In genomic region chr10:79974668-79975067, GRCm38 (mm10) we compare ENCODE assay signal across 28 mouse cellular contexts. TPM values are rescaled to one million over a fixed set of nuclear protein-coding genes. Genes with fewer than 3 reads are reported as not detected.
DNase-seq lines count a peak whose midpoint lies in the region; ATAC-seq and TF ChIP-seq lines count a peak whose summit lies in the region.
"Had no signal": no experiment of that assay in that cellular context is flagged by ENCODE, and none has a peak within 500 bp of the region (broad histone marks: within the 10 kb centered on the region; RNA-seq: fewer than 3 reads in every experiment).

No protein-coding gene starts in this region.

- 0 out of 2 replicates have a peak overlapping the region, but pooled peaks have one; percentile 4 for H3K4me3 ChIP-seq in forebrain, embryonic 10.5 days
- no peak overlapping the region for H3K4me3 ChIP-seq in forebrain, postnatal 0 days (ENCODE audit: low read depth, low read length)
- no peak overlapping the region for H3K4me3 ChIP-seq in MEL (ENCODE audit: control insufficient read depth in 1 of 2, insufficient read depth in 1 of 2, low read depth in 2 of 2, low read length in 2 of 2)
- 0 out of 2 replicates have a peak overlapping the region, but pooled peaks have one; percentile 3 for H3K4me3 ChIP-seq in embryonic facial prominence, embryonic 10.5 days
- no peak overlapping the region for H3K4me3 ChIP-seq in liver, embryonic 11.5 days (ENCODE audit: low read depth, low read length)
- H3K4me3 ChIP-seq: embryonic facial prominence, embryonic 12.5 days; embryonic facial prominence, embryonic 15.5 days; forebrain, embryonic 12.5 days; forebrain, embryonic 15.5 days; heart, embryonic 12.5 days; heart, embryonic 15.5 days; hindbrain, embryonic 10.5 days; hindbrain, embryonic 13.5 days had no signal

- no peak for TF ChIP-seq RAD21 in MEL (IDR thresholded peaks at IDR 0.05; ENCODE audit: low read depth, low read length)

- ATAC-seq in forebrain, postnatal 0 days: no peak
- 0 out of 2 replicates have a peak, but pooled peaks have one; percentile 42 for ATAC-seq in megakaryocyte, adult 5-6 weeks (ENCODE audit: poor library complexity, severe bottlenecking)
- no peak for ATAC-seq in liver, embryonic 11.5 days (replicated peaks; ENCODE audit: low FRiP score)
- ATAC-seq: forebrain, embryonic 15.5 days; hindbrain, embryonic 16.5 days; Patski had no signal

- H3K36me3 ChIP-seq in forebrain, embryonic 10.5 days (replicated peaks): peaks cover 63% of the 10 kb centered on the region
- H3K36me3 ChIP-seq in forebrain, postnatal 0 days (ENCODE audit: insufficient read depth): peaks cover 45% of the 10 kb centered on the region
- no peaks in the 10 kb centered on the region; a peak in 1 of 4 replicates for H3K36me3 ChIP-seq in MEL (ENCODE audit: control insufficient read depth in 1 of 2, insufficient read depth in 2 of 2, low read length in 2 of 2)
- H3K36me3 ChIP-seq in embryonic facial prominence, embryonic 10.5 days (replicated peaks): peaks cover 62% of the 10 kb centered on the region
- peaks cover 44% of the 10 kb centered on the region for H3K36me3 ChIP-seq in liver, embryonic 11.5 days (ENCODE audit: control insufficient read depth, insufficient read depth, low read length)

- no peak for TF ChIP-seq POLR2A in MEL (IDR thresholded peaks at IDR 0.05; ENCODE audit: control insufficient read depth in 1 of 2, insufficient read depth in 1 of 2, low read depth in 1 of 2, low read length in 2 of 2, poor library complexity in 1 of 2)

- H3K27ac ChIP-seq in forebrain, embryonic 10.5 days: no peak overlapping the region
- no peak overlapping the region for H3K27ac ChIP-seq in forebrain, postnatal 0 days (ENCODE audit: low read depth, low read length)
- no peak overlapping the region for H3K27ac ChIP-seq in MEL (ENCODE audit: control insufficient read depth, low read depth, low read length)
- no peak overlapping the region for H3K27ac ChIP-seq in embryonic facial prominence, embryonic 10.5 days (replicated peaks)
- no peak overlapping the region for H3K27ac ChIP-seq in liver, embryonic 11.5 days (ENCODE audit: low read depth, low read length)
- H3K27ac ChIP-seq: embryonic facial prominence, embryonic 12.5 days; embryonic facial prominence, embryonic 15.5 days; forebrain, embryonic 15.5 days; heart, embryonic 15.5 days; hindbrain, embryonic 10.5 days; hindbrain, embryonic 13.5 days had no signal

- TF ChIP-seq EP300 in MEL (IDR thresholded peaks at IDR 0.05; ENCODE audit: low read depth in 1 of 2, low read length in 2 of 2): no peak

- no peak overlapping the region for H3K4me2 ChIP-seq in forebrain, postnatal 0 days (ENCODE audit: low read depth)
- H3K4me2 ChIP-seq in liver, embryonic 11.5 days: no peak overlapping the region
- H3K4me2 ChIP-seq: embryonic facial prominence, embryonic 12.5 days; embryonic facial prominence, embryonic 15.5 days; forebrain, embryonic 12.5 days; forebrain, embryonic 15.5 days; heart, embryonic 12.5 days; heart, embryonic 15.5 days; hindbrain, embryonic 13.5 days had no signal

- H3K9me3 ChIP-seq in forebrain, embryonic 10.5 days: peaks cover 10% of the 10 kb centered on the region; the same call in 1 of the 2 replicates
- no peaks in the 10 kb centered on the region for H3K9me3 ChIP-seq in forebrain, postnatal 0 days (ENCODE audit: low read length)
- H3K9me3 ChIP-seq in MEL (replicated peaks; ENCODE audit: insufficient read depth, low read length): no peaks in the 10 kb centered on the region
- no peaks in the 10 kb centered on the region; the same call in 1 of the 2 replicates for H3K9me3 ChIP-seq in embryonic facial prominence, embryonic 10.5 days
- peaks cover 21% of the 10 kb centered on the region for H3K9me3 ChIP-seq in liver, embryonic 11.5 days (ENCODE audit: control insufficient read depth, low read length)
- H3K9me3 ChIP-seq: embryonic facial prominence, embryonic 12.5 days; forebrain, embryonic 12.5 days; forebrain, embryonic 15.5 days; heart, embryonic 15.5 days; hindbrain, embryonic 13.5 days had no signal

- H3K4me1 ChIP-seq in forebrain, embryonic 10.5 days: peaks cover 21% of the 10 kb centered on the region
- no peaks in the 10 kb centered on the region for H3K4me1 ChIP-seq in forebrain, postnatal 0 days (ENCODE audit: insufficient read depth)
- H3K4me1 ChIP-seq in MEL (ENCODE audit: control insufficient read depth in 1 of 2, insufficient read depth in 2 of 2, low read length in 2 of 2): no peaks in the 10 kb centered on the region
- H3K4me1 ChIP-seq in embryonic facial prominence, embryonic 10.5 days: peaks cover 16% of the 10 kb centered on the region
- peaks cover 5% of the 10 kb centered on the region; the same call in 1 of the 2 replicates for H3K4me1 ChIP-seq in liver, embryonic 11.5 days (replicated peaks; ENCODE audit: control insufficient read depth, insufficient read depth, low read length)

- H3K79me2 ChIP-seq in MEL (ENCODE audit: control insufficient read depth, insufficient read depth, low read length, poor library complexity): peaks cover under 1% of the 10 kb centered on the region; the same call in 1 of the 2 replicates

- WGBS in forebrain, embryonic 10.5 days: 88% methylated on average over 8 of the region's 8 CpGs
- WGBS in forebrain, postnatal 0 days: 89% methylated on average over 8 of the region's 8 CpGs
- WGBS in embryonic facial prominence, embryonic 10.5 days: 89% methylated on average over 8 of the region's 8 CpGs
- WGBS in liver, embryonic 11.5 days: 80% methylated on average over 8 of the region's 8 CpGs

- H3K27me3 ChIP-seq in forebrain, embryonic 10.5 days (ENCODE audit: poor library complexity, severe bottlenecking): peaks cover 64% of the 10 kb centered on the region
- H3K27me3 ChIP-seq in forebrain, postnatal 0 days (ENCODE audit: insufficient read depth, low read length): peaks cover 12% of the 10 kb centered on the region
- H3K27me3 ChIP-seq in MEL (ENCODE audit: control insufficient read depth in 1 of 2, insufficient read depth in 2 of 2, low read length in 2 of 2): no peaks in the 10 kb centered on the region
- H3K27me3 ChIP-seq in embryonic facial prominence, embryonic 10.5 days (replicated peaks; ENCODE audit: low read depth, poor library complexity, severe bottlenecking): peaks cover 54% of the 10 kb centered on the region
- H3K27me3 ChIP-seq in liver, embryonic 11.5 days (replicated peaks; ENCODE audit: control insufficient read depth, insufficient read depth, low read length): peaks cover 36% of the 10 kb centered on the region
- H3K27me3 ChIP-seq: embryonic facial prominence, embryonic 15.5 days; Patski had no signal

- no peak for DNase-seq in forebrain, embryonic 10.5 days (ENCODE audit: extremely low spot score, low spot score)
- no peak for DNase-seq in forebrain, postnatal 0 days
- peak; percentile 61 for DNase-seq in MEL (ENCODE audit: low read depth, low spot score)
- DNase-seq in embryonic facial prominence, embryonic 10.5 days (ENCODE audit: low spot score): no peak
- DNase-seq in thymus, postnatal 10 days (ENCODE audit: low spot score in 2 of 2): no peak
- DNase-seq in liver, embryonic 11.5 days (ENCODE audit: low spot score): no peak
- DNase-seq in cerebellum, postnatal 25 days: no peak
- DNase-seq: adrenal gland, postnatal 10 days; adrenal gland, postnatal 36 days; cerebellum, adult 11 months; cerebellum, adult 2 months; cerebellum, adult 9-11 months; cerebellum, postnatal 36 days; gastrocnemius, postnatal 10 days; gastrocnemius, postnatal 36 days; heart, postnatal 10 days; heart, postnatal 36 days had no signal

- no peak for TF ChIP-seq CTCF in forebrain, postnatal 0 days (IDR thresholded peaks at IDR 0.05; ENCODE audit: low read depth)
- no peak for TF ChIP-seq CTCF in MEL (IDR thresholded peaks at IDR 0.05 in 2 of 3, conservative IDR thresholded peaks at IDR 0.05 in 1 of 3; ENCODE audit: control insufficient read depth in 1 of 3, insufficient read depth in 1 of 3, low read depth in 2 of 3, low read length in 3 of 3, poor library complexity in 1 of 3, severe bottlenecking in 1 of 3)

- no peak overlapping the region for H3K9ac ChIP-seq in forebrain, postnatal 0 days
- H3K9ac ChIP-seq in MEL (ENCODE audit: control insufficient read depth, low read depth, low read length, poor library complexity, severe bottlenecking): no peak overlapping the region
- H3K9ac ChIP-seq in liver, embryonic 11.5 days (ENCODE audit: low read depth, low read length): no peak overlapping the region
- H3K9ac ChIP-seq: embryonic facial prominence, embryonic 12.5 days; embryonic facial prominence, embryonic 15.5 days; forebrain, embryonic 12.5 days; forebrain, embryonic 15.5 days; heart, embryonic 12.5 days; heart, embryonic 15.5 days; hindbrain, embryonic 13.5 days had no signal

RNA-seq across cellular contexts. Expression of gene Grin3b, which starts 4.2 kb away (rescaled TPM):
- polyA plus RNA-seq in forebrain, embryonic 10.5 days (2016; fragmentation: Nextera tagmentation; extraction: Ambion mirVana): 0.20 and 0.31 TPM in 2 replicates
- total RNA-seq in forebrain, postnatal 0 days (2014; rRNA removed): 0.14 and 0.15 TPM in 2 replicates
- polyA plus RNA-seq in forebrain, postnatal 0 days (2015; fragmentation: Nextera tagmentation; extraction: Ambion mirVana): 0.09 and 0.18 TPM in 2 replicates
- 0.16 and 0.42 TPM in 2 replicates for total RNA-seq in MEL (2012; rRNA removed)
- 1 to 10 TPM in 1 of 2 experiments, not detected in 1; 1.1 TPM for polyA plus RNA-seq in MEL (2012; ENCODE audit: insufficient read depth in 1 of 2, insufficient read length in 2 of 2, low read depth in 1 of 2, low replicate concordance in 2 of 2, missing spikeins in 1 of 2)
- 0.13 and 0.44 TPM in 2 replicates for polyA plus RNA-seq in embryonic facial prominence, embryonic 10.5 days (2016; fragmentation: Nextera tagmentation; extraction: Ambion mirVana)
- total RNA-seq in megakaryocyte, adult 5-6 weeks (2015): not detected in 2 replicates
- total RNA-seq in megakaryocyte, adult 5-6 weeks (2017): 0.18 TPM in 1 of 2 replicates, not detected in the other
- 0.10 and 0.14 TPM in 2 replicates for polyA plus RNA-seq in liver, embryonic 11.5 days (2014; fragmentation: Nextera tagmentation; extraction: Ambion mirVana)
- total RNA-seq: adrenal gland, postnatal 36 days; heart, postnatal 10 days had no signal

RNA-seq across cellular contexts. Expression of gene Tmem259, which starts 9.5 kb away (rescaled TPM):
- 8.4 and 9.6 TPM in 2 replicates for polyA plus RNA-seq in forebrain, embryonic 10.5 days (2016; fragmentation: Nextera tagmentation; extraction: Ambion mirVana)
- 109 and 129 TPM in 2 replicates for total RNA-seq in forebrain, postnatal 0 days (2014; rRNA removed)
- polyA plus RNA-seq in forebrain, postnatal 0 days (2015; fragmentation: Nextera tagmentation; extraction: Ambion mirVana): 25.6 and 26.5 TPM in 2 replicates
- total RNA-seq in MEL (2012; rRNA removed): 58.2 and 62.0 TPM in 2 replicates
- 100 to 1,000 TPM in 1 of 2 experiments, not detected in 1; 150 TPM for polyA plus RNA-seq in MEL (2012; ENCODE audit: insufficient read depth in 1 of 2, insufficient read length in 2 of 2, low read depth in 1 of 2, low replicate concordance in 2 of 2, missing spikeins in 1 of 2)
- 12.3 and 12.4 TPM in 2 replicates for polyA plus RNA-seq in embryonic facial prominence, embryonic 10.5 days (2016; fragmentation: Nextera tagmentation; extraction: Ambion mirVana)
- total RNA-seq in megakaryocyte, adult 5-6 weeks (2015): 51.6 and 52.2 TPM in 2 replicates
- total RNA-seq in megakaryocyte, adult 5-6 weeks (2017): 52.1 and 53.2 TPM in 2 replicates
- polyA plus RNA-seq in liver, embryonic 11.5 days (2014; fragmentation: Nextera tagmentation; extraction: Ambion mirVana): 14.9 and 20.2 TPM in 2 replicates

RNA-seq across cellular contexts. Expression of gene Cnn2, which starts 13.7 kb away (rescaled TPM):
- polyA plus RNA-seq in forebrain, embryonic 10.5 days (2016; fragmentation: Nextera tagmentation; extraction: Ambion mirVana): 222 and 226 TPM in 2 replicates
- 19.5 and 28.2 TPM in 2 replicates for total RNA-seq in forebrain, postnatal 0 days (2014; rRNA removed)
- 15.7 and 17.0 TPM in 2 replicates for polyA plus RNA-seq in forebrain, postnatal 0 days (2015; fragmentation: Nextera tagmentation; extraction: Ambion mirVana)
- 8.7 and 9.1 TPM in 2 replicates for total RNA-seq in MEL (2012; rRNA removed)
- polyA plus RNA-seq in MEL (2012; ENCODE audit: insufficient read depth in 1 of 2, insufficient read length in 2 of 2, low read depth in 1 of 2, low replicate concordance in 2 of 2, missing spikeins in 1 of 2): 10 to 100 TPM in 1 of 2 experiments, not detected in 1; 25.3 TPM
- polyA plus RNA-seq in embryonic facial prominence, embryonic 10.5 days (2016; fragmentation: Nextera tagmentation; extraction: Ambion mirVana): 234 and 253 TPM in 2 replicates
- total RNA-seq in megakaryocyte, adult 5-6 weeks (2015): 174 and 175 TPM in 2 replicates
- 286 and 299 TPM in 2 replicates for total RNA-seq in megakaryocyte, adult 5-6 weeks (2017)
- 115 and 124 TPM in 2 replicates for polyA plus RNA-seq in liver, embryonic 11.5 days (2014; fragmentation: Nextera tagmentation; extraction: Ambion mirVana)

RNA-seq across cellular contexts. Expression of gene Wdr18, which starts 14.7 kb away (rescaled TPM):
- polyA plus RNA-seq in forebrain, embryonic 10.5 days (2016; fragmentation: Nextera tagmentation; extraction: Ambion mirVana): 165 and 167 TPM in 2 replicates
- 58.2 and 84.6 TPM in 2 replicates for total RNA-seq in forebrain, postnatal 0 days (2014; rRNA removed)
- polyA plus RNA-seq in forebrain, postnatal 0 days (2015; fragmentation: Nextera tagmentation; extraction: Ambion mirVana): 91.9 and 107 TPM in 2 replicates
- 94.5 and 107 TPM in 2 replicates for total RNA-seq in MEL (2012; rRNA removed)
- 10 to 100 TPM in 1 of 2 experiments, not detected in 1; 89.5 TPM for polyA plus RNA-seq in MEL (2012; ENCODE audit: insufficient read depth in 1 of 2, insufficient read length in 2 of 2, low read depth in 1 of 2, low replicate concordance in 2 of 2, missing spikeins in 1 of 2)
- 166 TPM in 2 replicates for polyA plus RNA-seq in embryonic facial prominence, embryonic 10.5 days (2016; fragmentation: Nextera tagmentation; extraction: Ambion mirVana)
- 10.6 and 15.7 TPM in 2 replicates for total RNA-seq in megakaryocyte, adult 5-6 weeks (2015)
- total RNA-seq in megakaryocyte, adult 5-6 weeks (2017): 7.8 TPM in 2 replicates
- polyA plus RNA-seq in liver, embryonic 11.5 days (2014; fragmentation: Nextera tagmentation; extraction: Ambion mirVana): 164 and 171 TPM in 2 replicates

RNA-seq across cellular contexts. Expression of gene Abca7, which starts 21.6 kb away (rescaled TPM):
- 2.9 and 3.1 TPM in 2 replicates for polyA plus RNA-seq in forebrain, embryonic 10.5 days (2016; fragmentation: Nextera tagmentation; extraction: Ambion mirVana)
- 6.1 and 6.2 TPM in 2 replicates for total RNA-seq in forebrain, postnatal 0 days (2014; rRNA removed)
- 1.1 TPM in 2 replicates for polyA plus RNA-seq in forebrain, postnatal 0 days (2015; fragmentation: Nextera tagmentation; extraction: Ambion mirVana)
- 7.4 and 7.7 TPM in 2 replicates for total RNA-seq in MEL (2012; rRNA removed)
- 10 to 100 TPM in 1 of 2 experiments, not detected in 1; 16.8 TPM for polyA plus RNA-seq in MEL (2012; ENCODE audit: insufficient read depth in 1 of 2, insufficient read length in 2 of 2, low read depth in 1 of 2, low replicate concordance in 2 of 2, missing spikeins in 1 of 2)
- polyA plus RNA-seq in embryonic facial prominence, embryonic 10.5 days (2016; fragmentation: Nextera tagmentation; extraction: Ambion mirVana): 2.9 and 3.2 TPM in 2 replicates
- 32.6 and 34.7 TPM in 2 replicates for total RNA-seq in megakaryocyte, adult 5-6 weeks (2015)
- 33.6 and 37.4 TPM in 2 replicates for total RNA-seq in megakaryocyte, adult 5-6 weeks (2017)
- 7.7 and 8.6 TPM in 2 replicates for polyA plus RNA-seq in liver, embryonic 11.5 days (2014; fragmentation: Nextera tagmentation; extraction: Ambion mirVana)

Comparison
In these comparisons a context has a peak if more than half of its experiments do, and no peak if none do; other contexts are left out.
1. H3K4me3 ChIP-seq: peak in forebrain, embryonic 10.5 days (single experiment) and embryonic facial prominence, embryonic 10.5 days (single experiment); none in forebrain, postnatal 0 days (single experiment), MEL (0 of 2) and liver, embryonic 11.5 days (single experiment).